Comparison of ENCODE assay signal across 18 mouse cellular contexts in the genomic region with DNA sequence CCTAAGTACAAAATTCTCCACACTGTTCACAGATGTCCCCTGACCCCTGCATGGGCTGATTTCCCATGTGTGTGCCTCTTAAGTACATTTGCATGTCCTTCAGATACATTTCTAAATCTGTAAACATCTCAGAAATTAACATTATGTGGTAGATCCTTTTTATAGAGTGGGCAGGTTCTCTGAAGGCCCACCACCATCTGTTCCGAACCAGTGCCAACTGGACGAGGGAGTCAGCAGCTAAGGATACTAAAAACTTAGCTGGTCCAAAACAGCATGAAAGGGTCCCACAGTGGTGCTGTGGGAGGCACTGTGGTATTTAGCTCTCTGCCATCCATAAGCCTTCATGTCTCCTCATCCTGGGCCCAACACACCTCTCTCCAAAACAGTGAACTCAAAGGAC. TPM values are rescaled to one million over a fixed set of nuclear protein-coding genes. Genes with fewer than 3 reads are reported as not detected.
DNase-seq lines count a peak whose midpoint lies in the region; ATAC-seq and TF ChIP-seq lines count a peak whose summit lies in the region.
"Had no signal": no experiment of that assay in that cellular context is flagged by ENCODE, and none has a peak within 500 bp of the region (broad histone marks: within the 10 kb centered on the region; RNA-seq: fewer than 3 reads in every experiment).

No protein-coding gene starts in this region.

- WGBS in cerebellum, adult 2 months: 29% methylated on average over 2 of the region's 2 CpGs
- 89% methylated on average over 2 of the region's 2 CpGs for WGBS in midbrain, embryonic 13.5 days
- WGBS in hindbrain, postnatal 0 days: 70% methylated on average over 2 of the region's 2 CpGs

- H3K4me1 ChIP-seq in cerebellum, adult 2 months (ENCODE audit: control insufficient read depth, insufficient read depth, low read length): peaks cover 5% of the 10 kb centered on the region
- H3K4me1 ChIP-seq in midbrain, embryonic 13.5 days (replicated peaks): 0 out of 2 replicates have a peak, but pooled peaks cover 2% of the 10 kb centered on the region
- H3K4me1 ChIP-seq in hindbrain, postnatal 0 days (ENCODE audit: insufficient read depth, low read length): no peaks in the 10 kb centered on the region
- H3K4me1 ChIP-seq: embryonic facial prominence, embryonic 15.5 days; heart, embryonic 10.5 days; megakaryocyte, embryonic 14.5 days; stomach, embryonic 15.5 days had no signal

- H3K4me2 ChIP-seq in midbrain, embryonic 13.5 days (replicated peaks): no peak overlapping the region
- no peak overlapping the region for H3K4me2 ChIP-seq in hindbrain, postnatal 0 days (ENCODE audit: low read depth, low read length)
- H3K4me2 ChIP-seq: embryonic facial prominence, embryonic 15.5 days; stomach, embryonic 15.5 days had no signal

- intact Hi-C loops in left cerebral cortex, postnatal 36 days (cut with DNase I): no loop called here

- no peak overlapping the region for H3K27ac ChIP-seq in cerebellum, adult 2 months (ENCODE audit: insufficient read depth, low read length)
- H3K27ac ChIP-seq in midbrain, embryonic 13.5 days: no peak overlapping the region
- H3K27ac ChIP-seq in hindbrain, postnatal 0 days: no peak overlapping the region
- H3K27ac ChIP-seq: embryonic facial prominence, embryonic 15.5 days; heart, embryonic 10.5 days; stomach, embryonic 15.5 days had no signal

- peaks cover 28% of the 10 kb centered on the region for H3K36me3 ChIP-seq in midbrain, embryonic 13.5 days
- H3K36me3 ChIP-seq in hindbrain, postnatal 0 days (ENCODE audit: insufficient read depth, low read length): peaks cover 16% of the 10 kb centered on the region; the same call in 1 of the 2 replicates

- no peak for TF ChIP-seq CTCF in cerebellum, adult 2 months (IDR thresholded peaks at IDR 0.05; ENCODE audit: borderline replicate concordance, insufficient read depth, low read depth, low read length)
- no peak for TF ChIP-seq CTCF in hindbrain, postnatal 0 days (IDR thresholded peaks at IDR 0.05; ENCODE audit: low read depth)

- H3K27me3 ChIP-seq in cerebellum, adult 2 months (ENCODE audit: control insufficient read depth, insufficient read depth, low read length): no peaks in the 10 kb centered on the region
- H3K27me3 ChIP-seq in midbrain, embryonic 13.5 days: no peaks in the 10 kb centered on the region
- no peaks in the 10 kb centered on the region for H3K27me3 ChIP-seq in hindbrain, postnatal 0 days (ENCODE audit: insufficient read depth, low read length)
- H3K27me3 ChIP-seq: embryonic facial prominence, embryonic 15.5 days; Patski; stomach, embryonic 15.5 days had no signal

- no peaks in the 10 kb centered on the region for H3K9me3 ChIP-seq in midbrain, embryonic 13.5 days
- no peaks in the 10 kb centered on the region for H3K9me3 ChIP-seq in hindbrain, postnatal 0 days (ENCODE audit: low read length)
- H3K9me3 ChIP-seq: embryonic facial prominence, embryonic 15.5 days; heart, embryonic 10.5 days; megakaryocyte, embryonic 14.5 days; stomach, embryonic 15.5 days had no signal

- ATAC-seq in midbrain, embryonic 13.5 days: no peak
- no peak for ATAC-seq in hindbrain, postnatal 0 days
- ATAC-seq: CD4-positive, CD25-positive, alpha-beta regulatory T cell, adult 4 months; inflammation-experienced regulatory T-cells, adult 6 months; midbrain, embryonic 16.5 days; Patski had no signal

- no peak overlapping the region for H3K9ac ChIP-seq in midbrain, embryonic 13.5 days (replicated peaks)
- no peak overlapping the region for H3K9ac ChIP-seq in hindbrain, postnatal 0 days (replicated peaks; ENCODE audit: low read length)
- H3K9ac ChIP-seq: embryonic facial prominence, embryonic 15.5 days; stomach, embryonic 15.5 days had no signal

- peak; percentile 36 to 53 for DNase-seq in cerebellum, postnatal 14 days
- DNase-seq in cerebellum, adult 2 months: no peak
- peak; percentile 70 for DNase-seq in right cerebral cortex, adult 18-20 months
- no peak for DNase-seq in right cerebral cortex, postnatal 4 days
- peak; percentile 71 to 78 for DNase-seq in left cerebral cortex, postnatal 36 days (ENCODE audit: low spot score in 2 of 2)
- no peak for DNase-seq in thymus, adult 18-20 months
- no peak for DNase-seq in hindbrain, postnatal 0 days (ENCODE audit: low spot score)
- DNase-seq: adrenal gland, adult 8-10 months; kidney, adult 8-10 months had no signal

- TF ChIP-seq POLR2A in cerebellum, adult 2 months (IDR thresholded peaks at IDR 0.05; ENCODE audit: borderline replicate concordance, insufficient read depth, low read length): no peak

- no peak overlapping the region for H3K4me3 ChIP-seq in cerebellum, adult 2 months (replicated peaks; ENCODE audit: insufficient read depth, low read depth, low read length)
- H3K4me3 ChIP-seq in midbrain, embryonic 13.5 days (replicated peaks): no peak overlapping the region
- H3K4me3 ChIP-seq in hindbrain, postnatal 0 days (ENCODE audit: low read length): no peak overlapping the region
- H3K4me3 ChIP-seq: embryonic facial prominence, embryonic 15.5 days; heart, embryonic 10.5 days; megakaryocyte, embryonic 14.5 days; stomach, embryonic 15.5 days had no signal

RNA-seq across cellular contexts. Expression of gene Gid4, which starts 19.8 kb away (rescaled TPM):
- 39.1 and 41.6 TPM in 2 replicates for polyA plus RNA-seq in cerebellum, adult 2 months (2012; rRNA removed)
- 10 to 100 TPM; 52.1 to 54.8 TPM for total RNA-seq in left cerebral cortex, postnatal 36 days (2021)
- polyA plus RNA-seq in midbrain, embryonic 13.5 days (2015; fragmentation: Nextera tagmentation; extraction: Ambion mirVana): 20.4 and 23.3 TPM in 2 replicates
- total RNA-seq in hindbrain, postnatal 0 days (2014; rRNA removed): 29.8 and 31.1 TPM in 2 replicates
- polyA plus RNA-seq in hindbrain, postnatal 0 days (2015; fragmentation: Nextera tagmentation; extraction: Ambion mirVana): 19.7 and 20.4 TPM in 2 replicates

RNA-seq across cellular contexts. Expression of gene Atpaf2, which starts 21.1 kb away (rescaled TPM):
- 31.3 and 33.4 TPM in 2 replicates for polyA plus RNA-seq in cerebellum, adult 2 months (2012; rRNA removed)
- 10 to 100 TPM; 29.9 to 31.5 TPM for total RNA-seq in left cerebral cortex, postnatal 36 days (2021)
- 39.4 and 42.9 TPM in 2 replicates for polyA plus RNA-seq in midbrain, embryonic 13.5 days (2015; fragmentation: Nextera tagmentation; extraction: Ambion mirVana)
- 29.2 and 63.4 TPM in 2 replicates for total RNA-seq in hindbrain, postnatal 0 days (2014; rRNA removed)
- 45.8 and 48.4 TPM in 2 replicates for polyA plus RNA-seq in hindbrain, postnatal 0 days (2015; fragmentation: Nextera tagmentation; extraction: Ambion mirVana)

RNA-seq across cellular contexts. Expression of gene Drc3, which starts 44.0 kb away (rescaled TPM):
- polyA plus RNA-seq in cerebellum, adult 2 months (2012; rRNA removed): 7.1 and 8.0 TPM in 2 replicates
- 10 to 100 TPM in 1 of 2 experiments, 1 to 10 TPM in 1; 9.6 to 12.3 TPM for total RNA-seq in left cerebral cortex, postnatal 36 days (2021)
- polyA plus RNA-seq in midbrain, embryonic 13.5 days (2015; fragmentation: Nextera tagmentation; extraction: Ambion mirVana): 4.3 and 5.1 TPM in 2 replicates
- 8.4 and 12.4 TPM in 2 replicates for total RNA-seq in hindbrain, postnatal 0 days (2014; rRNA removed)
- 6.8 and 7.9 TPM in 2 replicates for polyA plus RNA-seq in hindbrain, postnatal 0 days (2015; fragmentation: Nextera tagmentation; extraction: Ambion mirVana)

RNA-seq across cellular contexts. Expression of gene Tom1l2, which starts 44.5 kb away (rescaled TPM):
- polyA plus RNA-seq in cerebellum, adult 2 months (2012; rRNA removed): 176 and 180 TPM in 2 replicates
- 100 to 1,000 TPM; 216 to 221 TPM for total RNA-seq in left cerebral cortex, postnatal 36 days (2021)
- polyA plus RNA-seq in midbrain, embryonic 13.5 days (2015; fragmentation: Nextera tagmentation; extraction: Ambion mirVana): 47.8 and 50.1 TPM in 2 replicates
- total RNA-seq in hindbrain, postnatal 0 days (2014; rRNA removed): 109 and 124 TPM in 2 replicates
- 44.7 and 48.2 TPM in 2 replicates for polyA plus RNA-seq in hindbrain, postnatal 0 days (2015; fragmentation: Nextera tagmentation; extraction: Ambion mirVana)

RNA-seq across cellular contexts. Expression of gene Drg2, which starts 57.2 kb away (rescaled TPM):
- 101 and 110 TPM in 2 replicates for polyA plus RNA-seq in cerebellum, adult 2 months (2012; rRNA removed)
- total RNA-seq in left cerebral cortex, postnatal 36 days (2021): 10 to 100 TPM; 74.9 to 77.6 TPM
- 91.5 and 95.5 TPM in 2 replicates for polyA plus RNA-seq in midbrain, embryonic 13.5 days (2015; fragmentation: Nextera tagmentation; extraction: Ambion mirVana)
- 93.9 and 103 TPM in 2 replicates for total RNA-seq in hindbrain, postnatal 0 days (2014; rRNA removed)
- 82.2 and 85.1 TPM in 2 replicates for polyA plus RNA-seq in hindbrain, postnatal 0 days (2015; fragmentation: Nextera tagmentation; extraction: Ambion mirVana)

Comparison
In these comparisons a context has a peak if more than half of its experiments do, and no peak if none do; other contexts are left out.
1. DNase-seq: peak in cerebellum, postnatal 14 days (2 of 2), right cerebral cortex, adult 18-20 months (single experiment) and left cerebral cortex, postnatal 36 days (2 of 2); none in cerebellum, adult 2 months (0 of 2), right cerebral cortex, postnatal 4 days (single experiment), thymus, adult 18-20 months (0 of 2) and hindbrain, postnatal 0 days (single experiment).